Mouse (Mus musculus) stomach, embryonic 15.5 days (tissue): ENCODE data around the gene Mutyh. TPM values are rescaled to one million over a fixed set of nuclear protein-coding genes. Genes with fewer than 3 reads are reported as not detected.

Experiments used
- polyA plus RNA-seq: library from polyadenylated mRNA; unstranded; fragments of >200 nt; fragmentation: Nextera tagmentation; extraction: Ambion mirVana; gene quantifications from 2 replicates; pipeline ENCODE4 v1.2.1, GENCODE M21; 2015

The Mutyh gene
- polyA plus RNA-seq, 1 experiment from 2014 or later: 13.2 TPM

Other genes with a start within 250 kb of the Mutyh start
- gene Ccdc17, start 211.1 kb upstream of the Mutyh start, polyA plus RNA-seq: 4.2 and 4.5 TPM in 2 replicates
- gene Nasp, start 179.8 kb upstream of the Mutyh start, polyA plus RNA-seq: 103 and 118 TPM in 2 replicates
- 731 and 767 TPM in 2 replicates for gene Akr1a1, start 156.0 kb upstream of the Mutyh start, polyA plus RNA-seq
- 1,377 and 1,420 TPM in 2 replicates for gene Prdx1, start 122.2 kb upstream of the Mutyh start, polyA plus RNA-seq
- 23.5 and 24.5 TPM in 2 replicates for gene Mmachc, start 99.3 kb upstream of the Mutyh start, polyA plus RNA-seq
- 23.9 and 27.7 TPM in 2 replicates for gene Ccdc163, start 99.2 kb upstream of the Mutyh start, polyA plus RNA-seq
- 5.8 and 7.3 TPM in 2 replicates for gene Tesk2, start 86.8 kb upstream of the Mutyh start, polyA plus RNA-seq
- gene Toe1, start 83 bp upstream of the Mutyh start, polyA plus RNA-seq: 32.5 and 33.0 TPM in 2 replicates
- gene Hpdl, start 14.0 kb downstream of the Mutyh start, polyA plus RNA-seq: 1.2 and 1.7 TPM in 2 replicates
- 0.58 and 0.67 TPM in 2 replicates for gene Zswim5, start 69.7 kb downstream of the Mutyh start, polyA plus RNA-seq
- 82.0 and 97.4 TPM in 2 replicates for gene Urod, start 186.7 kb downstream of the Mutyh start, polyA plus RNA-seq
- gene Hectd3, start 187.6 kb downstream of the Mutyh start, polyA plus RNA-seq: 10.0 and 10.1 TPM in 2 replicates
- 35.3 and 36.4 TPM in 2 replicates for gene Eif2b3, start 211.7 kb downstream of the Mutyh start, polyA plus RNA-seq